Mouse (Mus musculus): Measurements from ENCODE around the gene Ep400.

DNA sequence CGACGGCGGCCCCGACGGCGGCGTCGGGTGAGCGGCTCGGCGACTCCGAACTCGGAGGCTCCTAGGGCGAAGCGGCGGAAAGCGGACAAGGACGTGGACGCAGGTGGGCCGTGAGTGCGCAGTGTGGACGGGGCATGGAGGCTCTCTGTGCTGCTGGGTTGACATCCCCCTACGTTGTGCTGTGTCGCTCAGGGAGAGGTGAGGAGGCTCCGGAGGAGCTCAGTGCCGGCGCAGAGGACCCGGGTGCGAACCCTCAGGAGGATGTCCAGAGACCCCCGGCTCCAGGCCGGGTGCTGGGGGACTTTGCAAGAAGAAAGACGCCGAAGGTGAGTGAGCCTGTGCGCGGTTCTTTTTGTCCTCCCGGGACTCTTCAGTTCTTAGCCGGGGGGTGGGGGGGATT, 116.8 kb downstream of the Ep400 start:
- TF ChIP-seq CTCF (IDR thresholded peaks at IDR 0.05; ENCODE audit: borderline replicate concordance, insufficient read depth, low read length): no peak
- no peak for TF ChIP-seq POLR2A (IDR thresholded peaks at IDR 0.05; ENCODE audit: low read depth, low read length)

Measured in embryonic fibroblast, embryonic 13.5 days (primary cell).